Mouse (Mus musculus) intestine, postnatal 0 days (tissue): ENCODE data around the gene Sstr5. TPM values are rescaled to one million over a fixed set of nuclear protein-coding genes. Genes with fewer than 3 reads are reported as not detected.

Source experiments
- ATAC-seq: fragments of 200-750 bp; cut with Nextera tagmentation; 2 replicates; pipeline ENCODE4 v1.8.0; 2017; ENCODE audit warnings: mild to moderate bottlenecking, moderate TSS enrichment, moderate library complexity
- H3K27ac ChIP-seq: fragments of 300-500 bp; sonication (generic); 2 replicates; pipeline ENCODE4 v1.5.1; 2014; ENCODE audit warnings: mild to moderate bottlenecking, low read depth, low read length, moderate library complexity
- H3K27me3 ChIP-seq: fragments of 300-500 bp; sonication (generic); replicated peaks from 2 replicates; pipeline ENCODE4 v1.6.1; 2014; ENCODE audit warnings: low read length, mixed read lengths; ENCODE audit not compliant: control insufficient read depth, insufficient read depth
- H3K36me3 ChIP-seq: fragments of 300-500 bp; sonication (generic); 2 replicates; pipeline ENCODE4 v1.6.1; 2014; ENCODE audit warnings: mild to moderate bottlenecking, moderate library complexity; ENCODE audit not compliant: control insufficient read depth, insufficient read depth
- H3K4me1 ChIP-seq: fragments of 300-500 bp; sonication (generic); replicated peaks from 2 replicates; pipeline ENCODE4 v1.6.1; 2014; ENCODE audit warnings: antibody characterized with exemption, low read length, mixed read lengths; ENCODE audit not compliant: control insufficient read depth, insufficient read depth
- H3K4me2 ChIP-seq: fragments of 300-500 bp; sonication (generic); replicated peaks from 2 replicates; pipeline ENCODE4 v1.6.1; 2014; ENCODE audit warnings: low read depth, mild to moderate bottlenecking, moderate library complexity
- H3K4me3 ChIP-seq: fragments of 300-500 bp; sonication (generic); 2 replicates; pipeline ENCODE4 v1.5.1; 2014; ENCODE audit warnings: low read depth, low read length
- H3K9ac ChIP-seq: fragments of 300-500 bp; sonication (generic); 2 replicates; pipeline ENCODE4 v1.6.1; 2014; ENCODE audit warnings: mild to moderate bottlenecking, low read depth, low read length
- H3K9me3 ChIP-seq: fragments of 300-500 bp; sonication (generic); 2 replicates; pipeline ENCODE4 v1.6.1; 2016; ENCODE audit warnings: mixed run types; ENCODE audit not compliant: control insufficient read depth
- CTCF ChIP-seq: sonication (generic); IDR thresholded peaks from 2 replicates; pipeline ENCODE4 v1.5.1; 2016; ENCODE audit warnings: low read depth, mild to moderate bottlenecking, control low read depth, antibody characterized with exemption, moderate library complexity
- WGBS: fragments of 180-500 bp; shearing (Covaris S2); extraction: QIAGEN DNeasy Blood & Tissue Kit; methylation state at CpG from one replicate; pipeline ENCODE4 v1.1.7; 2014; 5-methylcytosine and 5-hydroxymethylcytosine counted together
- polyA plus RNA-seq: library from polyadenylated mRNA; unstranded; fragments of >200 nt; fragmentation: Nextera tagmentation; extraction: Ambion mirVana; gene quantifications from 2 replicates; pipeline ENCODE4 v1.2.1, GENCODE M21; 2015

The Sstr5 gene
- polyA plus RNA-seq, 1 experiment from 2014 or later = 0.64 TPM

- Histone ChIP-seq H3K4me3 (no peak overlapping the region), H3K27me3 (no peaks in the 10 kb centered on the region), H3K27ac (no peak overlapping the region), H3K9me3 (no peaks in the 10 kb centered on the region), H3K9ac (no peak overlapping the region), H3K36me3 (no peaks in the 10 kb centered on the region), H3K4me1 (no peaks in the 10 kb centered on the region), H3K4me2 (no peak overlapping the region)
- no peak for TF ChIP-seq CTCF
- ATAC-seq = no peak
- 25% methylated on average over 4 of the region's 4 CpGs for WGBS
Observed at GRCm38 (mm10) chr17:25445074-25445473, 52.0 kb downstream of the Sstr5 start.

- Histone ChIP-seq H3K27ac (no peak overlapping the region), H3K9ac (no peak overlapping the region), H3K4me3 (no peak overlapping the region), H3K9me3 (no peaks in the 10 kb centered on the region), H3K4me2 (no peak overlapping the region), H3K27me3 (no peaks in the 10 kb centered on the region), H3K4me1 (no peaks in the 10 kb centered on the region), H3K36me3 (no peaks in the 10 kb centered on the region)
- TF ChIP-seq CTCF = no peak
- ATAC-seq = no peak
- WGBS = 66% methylated on average over 3 of the region's 3 CpGs
Observed at GRCm38 (mm10) chr17:25442889-25443288, 54.2 kb downstream of the Sstr5 start.

- H3K9ac ChIP-seq = no peak overlapping the region
- no peaks in the 10 kb centered on the region for H3K9me3 ChIP-seq
- H3K4me3 ChIP-seq = no peak overlapping the region
- H3K4me1 ChIP-seq = no peaks in the 10 kb centered on the region
- WGBS = 67% methylated on average over 6 of the region's 6 CpGs
- no peak for ATAC-seq
- H3K4me2 ChIP-seq = no peak overlapping the region
- no peak for TF ChIP-seq CTCF
- H3K27ac ChIP-seq = no peak overlapping the region
- H3K36me3 ChIP-seq = no peaks in the 10 kb centered on the region
- H3K27me3 ChIP-seq = no peaks in the 10 kb centered on the region
Observed at GRCm38 (mm10) chr17:25441417-25441816, 55.7 kb downstream of the Sstr5 start.

Other genes with a start within 250 kb of the Sstr5 start
- gene Baiap3, start 240.9 kb downstream of the Sstr5 start, polyA plus RNA-seq = 0.86 and 1.1 TPM in 2 replicates
- gene Ube2i, start 222.7 kb downstream of the Sstr5 start, polyA plus RNA-seq = 253 and 257 TPM in 2 replicates
- gene Prss34, start 198.9 kb downstream of the Sstr5 start, polyA plus RNA-seq = 0.18 and 0.29 TPM in 2 replicates
- not detected in 2 replicates for gene Prss28, start 188.6 kb downstream of the Sstr5 start, polyA plus RNA-seq
- not detected in 2 replicates for gene Prss29, start 178.6 kb downstream of the Sstr5 start, polyA plus RNA-seq
- 0.10 and 0.20 TPM in 2 replicates for gene Tpsab1, start 151.7 kb downstream of the Sstr5 start, polyA plus RNA-seq
- 6.7 and 7.8 TPM in 2 replicates for gene Tpsb2, start 131.0 kb downstream of the Sstr5 start, polyA plus RNA-seq
- 11.0 and 13.3 TPM in 2 replicates for gene Tpsg1, start 128.0 kb downstream of the Sstr5 start, polyA plus RNA-seq
- gene Cacna1h, start 63.5 kb downstream of the Sstr5 start, polyA plus RNA-seq = 1.7 and 1.9 TPM in 2 replicates
- gene Tekt4, start 42.7 kb downstream of the Sstr5 start, polyA plus RNA-seq = not detected in 2 replicates
- gene Sox8, start 73.4 kb upstream of the Sstr5 start, polyA plus RNA-seq = 1.7 and 2.5 TPM in 2 replicates
- 16.1 and 16.5 TPM in 2 replicates for gene Lmf1, start 81.8 kb upstream of the Sstr5 start, polyA plus RNA-seq
- gene Gng13, start 219.9 kb upstream of the Sstr5 start, polyA plus RNA-seq = 0.92 and 0.95 TPM in 2 replicates
- gene Chtf18, start 230.1 kb upstream of the Sstr5 start, polyA plus RNA-seq = 4.3 and 6.1 TPM in 2 replicates
- gene Rpusd1, start 230.4 kb upstream of the Sstr5 start, polyA plus RNA-seq = 6.7 and 7.2 TPM in 2 replicates
- not detected in 2 replicates for gene Mslnl, start 238.8 kb upstream of the Sstr5 start, polyA plus RNA-seq